In genomic region chr1:58586171-58586997, GRCm38 (mm10) we compare ENCODE assay signal across 8 mouse cellular contexts. TPM values are rescaled to one million over a fixed set of nuclear protein-coding genes. Genes with fewer than 3 reads are reported as not detected.
DNase-seq lines count a peak whose midpoint lies in the region; ATAC-seq and TF ChIP-seq lines count a peak whose summit lies in the region.

Fam126b (minus strand) TSS chr1:58586323.
Ndufb3 (plus strand) TSS chr1:58586384.

- peak within 1 kb of the TSS; percentile 70 for H3K9ac ChIP-seq in forebrain, embryonic 11.5 days (ENCODE audit: low read length)
- peak within 1 kb of the TSS; percentile 87 for H3K9ac ChIP-seq in heart, postnatal 0 days (replicated peaks; ENCODE audit: low read depth, low read length)
- H3K9ac ChIP-seq in liver, embryonic 16.5 days (ENCODE audit: low read depth, low read length): peak within 1 kb of the TSS; percentile 87
- peak within 1 kb of the TSS; percentile 95 for H3K9ac ChIP-seq in neural tube, embryonic 13.5 days

- no peak within 1 kb of the TSS for H3K27ac ChIP-seq in forebrain, embryonic 11.5 days (ENCODE audit: low read depth, low read length)
- peak within 1 kb of the TSS; percentile 65 for H3K27ac ChIP-seq in heart, postnatal 0 days (ENCODE audit: low read depth)
- H3K27ac ChIP-seq in liver, embryonic 16.5 days (ENCODE audit: low read length): peak within 1 kb of the TSS; percentile 65
- peak within 1 kb of the TSS; percentile 86 for H3K27ac ChIP-seq in neural tube, embryonic 13.5 days (replicated peaks)
- peak within 1 kb of the TSS; percentile 93 for H3K27ac ChIP-seq in testis, adult 2 months (ENCODE audit: control insufficient read depth, insufficient read depth, low read depth, low read length)

- ATAC-seq in forebrain, embryonic 11.5 days (replicated peaks; ENCODE audit: low FRiP score): peak; percentile 98
- ATAC-seq in heart, postnatal 0 days (ENCODE audit: insufficient read depth, low read depth): peak; percentile 98
- peak; percentile 99 for ATAC-seq in liver, embryonic 16.5 days (ENCODE audit: low read depth)
- peak; percentile 100 for ATAC-seq in neural tube, embryonic 13.5 days (ENCODE audit: low read depth)

- H3K4me2 ChIP-seq in forebrain, embryonic 11.5 days (ENCODE audit: low read depth, low read length, severe bottlenecking): peak within 1 kb of the TSS; percentile 83
- H3K4me2 ChIP-seq in heart, postnatal 0 days (ENCODE audit: low read depth, low read length): peak within 1 kb of the TSS; percentile 95
- peak within 1 kb of the TSS; percentile 78 for H3K4me2 ChIP-seq in liver, embryonic 16.5 days (ENCODE audit: low read depth, low read length)
- H3K4me2 ChIP-seq in neural tube, embryonic 13.5 days: peak within 1 kb of the TSS; percentile 74

- TF ChIP-seq EP300 in heart, postnatal 0 days (IDR thresholded peaks at IDR 0.05; ENCODE audit: low read depth): 0 out of 2 replicates have a peak, but pooled peaks have one; percentile 59

- peak; percentile 87 to 88 for DNase-seq in CD8-positive naive resting alpha-beta T cell, adult 2 months (ENCODE audit: low read depth in 2 of 2, low spot score in 2 of 2)
- peak; percentile 80 for DNase-seq in c-Kit-positive CD71-negative TER-119-negative erythroid progenitor cells, embryonic 14.5 days (ENCODE audit: low read depth)
- DNase-seq in forebrain, embryonic 11.5 days (ENCODE audit: low spot score): peak; percentile 90
- DNase-seq in heart, postnatal 0 days (ENCODE audit: low spot score): peak; percentile 82
- peak; percentile 88 to 93 for DNase-seq in kidney, postnatal 4 days

- under 1% methylated on average over 40 of the region's 41 CpGs for WGBS in forebrain, embryonic 11.5 days
- under 1% methylated on average over 41 of the region's 41 CpGs for WGBS in heart, postnatal 0 days
- WGBS in liver, embryonic 16.5 days (ENCODE audit: insufficient replicate concordance): under 1% methylated on average over 40 of the region's 41 CpGs
- WGBS in neural tube, embryonic 13.5 days: under 1% methylated on average over 41 of the region's 41 CpGs

- peaks cover 4% of the 10 kb centered on the region; the same call in 1 of the 2 replicates for H3K4me1 ChIP-seq in forebrain, embryonic 11.5 days (replicated peaks; ENCODE audit: control insufficient read depth, insufficient read depth, low read length)
- H3K4me1 ChIP-seq in heart, postnatal 0 days (ENCODE audit: control insufficient read depth, insufficient read depth): peaks cover 13% of the 10 kb centered on the region
- H3K4me1 ChIP-seq in liver, embryonic 16.5 days (ENCODE audit: control insufficient read depth, low read depth, low read length): peaks cover 10% of the 10 kb centered on the region
- peaks cover 16% of the 10 kb centered on the region for H3K4me1 ChIP-seq in neural tube, embryonic 13.5 days (replicated peaks)
- H3K4me1 ChIP-seq in testis, adult 2 months (ENCODE audit: control insufficient read depth, insufficient read depth, low read length): peaks cover 2% of the 10 kb centered on the region; the same call in 1 of the 2 replicates

- TF ChIP-seq CTCF in heart, postnatal 0 days (IDR thresholded peaks at IDR 0.05; ENCODE audit: low read depth): no peak
- no peak for TF ChIP-seq CTCF in testis, adult 2 months (IDR thresholded peaks at IDR 0.05; ENCODE audit: control insufficient read depth, insufficient read depth, insufficient replicate concordance, low read depth, low read length)

- H3K27me3 ChIP-seq in forebrain, embryonic 11.5 days (ENCODE audit: control insufficient read depth, insufficient read depth, low read length): no peaks in the 10 kb centered on the region
- H3K27me3 ChIP-seq in heart, postnatal 0 days (ENCODE audit: control insufficient read depth, insufficient read depth, low read length): no peaks in the 10 kb centered on the region
- H3K27me3 ChIP-seq in liver, embryonic 16.5 days (ENCODE audit: control insufficient read depth, insufficient read depth, low read depth, low read length): no peaks in the 10 kb centered on the region
- H3K27me3 ChIP-seq in neural tube, embryonic 13.5 days: no peaks in the 10 kb centered on the region
- no peaks in the 10 kb centered on the region for H3K27me3 ChIP-seq in testis, adult 2 months (ENCODE audit: control insufficient read depth, insufficient read depth, low read length)

- H3K9me3 ChIP-seq in forebrain, embryonic 11.5 days (ENCODE audit: control insufficient read depth, low read length): no peaks in the 10 kb centered on the region
- no peaks in the 10 kb centered on the region for H3K9me3 ChIP-seq in heart, postnatal 0 days (replicated peaks; ENCODE audit: control insufficient read depth, low read length)
- H3K9me3 ChIP-seq in liver, embryonic 16.5 days (replicated peaks; ENCODE audit: control insufficient read depth, low read length): no peaks in the 10 kb centered on the region
- no peaks in the 10 kb centered on the region for H3K9me3 ChIP-seq in neural tube, embryonic 13.5 days

- H3K36me3 ChIP-seq in forebrain, embryonic 11.5 days (ENCODE audit: control insufficient read depth, insufficient read depth, low read length): no peaks in the 10 kb centered on the region
- peaks cover 4% of the 10 kb centered on the region; the same call in 1 of the 2 replicates for H3K36me3 ChIP-seq in heart, postnatal 0 days (replicated peaks; ENCODE audit: control insufficient read depth, insufficient read depth, low read length)
- no peaks in the 10 kb centered on the region; the same call in 1 of the 2 replicates for H3K36me3 ChIP-seq in liver, embryonic 16.5 days (ENCODE audit: control insufficient read depth, insufficient read depth)
- H3K36me3 ChIP-seq in neural tube, embryonic 13.5 days: peaks cover 5% of the 10 kb centered on the region
- no peaks in the 10 kb centered on the region for H3K36me3 ChIP-seq in testis, adult 2 months (ENCODE audit: control insufficient read depth, insufficient read depth, low read length)

- TF ChIP-seq POLR2A in testis, adult 2 months (IDR thresholded peaks at IDR 0.05; ENCODE audit: control insufficient read depth, low read depth, low read length): peak; percentile 92

- peak within 1 kb of the TSS; percentile 78 for H3K4me3 ChIP-seq in forebrain, embryonic 11.5 days (ENCODE audit: low read depth, low read length)
- peak within 1 kb of the TSS; percentile 85 for H3K4me3 ChIP-seq in heart, postnatal 0 days (ENCODE audit: low read depth, low read length)
- H3K4me3 ChIP-seq in liver, embryonic 16.5 days (ENCODE audit: low read depth, low read length): peak within 1 kb of the TSS; percentile 83
- peak within 1 kb of the TSS; percentile 77 for H3K4me3 ChIP-seq in neural tube, embryonic 13.5 days
- H3K4me3 ChIP-seq in testis, adult 2 months (ENCODE audit: control insufficient read depth, low read depth, low read length): peak within 1 kb of the TSS; percentile 99

RNA-seq across cellular contexts. Expression of gene Fam126b, which starts in this region (rescaled TPM):
- 8.0 and 8.5 TPM in 2 replicates for polyA plus RNA-seq in forebrain, embryonic 11.5 days (2014; fragmentation: Nextera tagmentation; extraction: Ambion mirVana)
- 5.1 and 5.7 TPM in 2 replicates for total RNA-seq in heart, postnatal 0 days (2014; rRNA removed; ENCODE audit: low replicate concordance)
- 3.0 and 3.1 TPM in 2 replicates for polyA plus RNA-seq in heart, postnatal 0 days (2015; fragmentation: Nextera tagmentation; extraction: Ambion mirVana)
- polyA plus RNA-seq in liver, embryonic 16.5 days (2015; fragmentation: Nextera tagmentation; extraction: Ambion mirVana): 4.1 and 4.4 TPM in 2 replicates
- 9.8 and 10.8 TPM in 2 replicates for polyA plus RNA-seq in neural tube, embryonic 13.5 days (2015; fragmentation: Nextera tagmentation; extraction: Ambion mirVana)
- 2.6 and 3.8 TPM in 2 replicates for polyA plus RNA-seq in testis, adult 2 months (2012; rRNA removed)

RNA-seq across cellular contexts. Expression of gene Ndufb3, which starts in this region (rescaled TPM):
- 142 and 146 TPM in 2 replicates for polyA plus RNA-seq in forebrain, embryonic 11.5 days (2014; fragmentation: Nextera tagmentation; extraction: Ambion mirVana)
- 78.1 and 132 TPM in 2 replicates for total RNA-seq in heart, postnatal 0 days (2014; rRNA removed; ENCODE audit: low replicate concordance)
- 432 and 454 TPM in 2 replicates for polyA plus RNA-seq in heart, postnatal 0 days (2015; fragmentation: Nextera tagmentation; extraction: Ambion mirVana)
- polyA plus RNA-seq in liver, embryonic 16.5 days (2015; fragmentation: Nextera tagmentation; extraction: Ambion mirVana): 82.7 and 90.0 TPM in 2 replicates
- 211 and 220 TPM in 2 replicates for polyA plus RNA-seq in neural tube, embryonic 13.5 days (2015; fragmentation: Nextera tagmentation; extraction: Ambion mirVana)
- polyA plus RNA-seq in testis, adult 2 months (2012; rRNA removed): 37.6 and 40.4 TPM in 2 replicates
